Mouse (Mus musculus) liver, embryonic 15.5 days (tissue): Measurements from ENCODE around the gene Plscr2. TPM values are rescaled to one million over a fixed set of nuclear protein-coding genes. Genes with fewer than 3 reads are reported as not detected.

Experiments
- ATAC-seq: fragments of 200-750 bp; cut with Nextera tagmentation; 2 replicates; pipeline ENCODE4 v1.8.0; 2017; ENCODE audit warnings: moderate number of reproducible peaks, mild to moderate bottlenecking, moderate library complexity; ENCODE audit not compliant: insufficient read depth
- H3K27ac ChIP-seq: fragments of 300-500 bp; sonication (generic); replicated peaks from 2 replicates; pipeline ENCODE4 v1.5.1; 2015; ENCODE audit warnings: mild to moderate bottlenecking, inconsistent platforms
- H3K27me3 ChIP-seq: fragments of 300-500 bp; sonication (generic); 2 replicates; pipeline ENCODE4 v1.6.1; 2015; ENCODE audit warnings: mild to moderate bottlenecking, inconsistent platforms
- H3K36me3 ChIP-seq: fragments of 300-500 bp; sonication (generic); replicated peaks from 2 replicates; pipeline ENCODE4 v1.6.1; 2015; ENCODE audit warnings: moderate library complexity, mild to moderate bottlenecking, inconsistent platforms
- H3K4me1 ChIP-seq: fragments of 300-500 bp; sonication (generic); replicated peaks from 2 replicates; pipeline ENCODE4 v1.6.1; 2015; ENCODE audit warnings: inconsistent platforms
- H3K4me2 ChIP-seq: fragments of 300-500 bp; sonication (generic); 2 replicates; pipeline ENCODE4 v1.6.1; 2015; ENCODE audit warnings: moderate library complexity, mild to moderate bottlenecking, inconsistent platforms
- H3K4me3 ChIP-seq: fragments of 300-500 bp; sonication (generic); replicated peaks from 2 replicates; pipeline ENCODE4 v1.5.1; 2015; ENCODE audit warnings: mild to moderate bottlenecking, inconsistent platforms
- H3K9ac ChIP-seq: fragments of 300-500 bp; sonication (generic); 2 replicates; pipeline ENCODE4 v1.6.1; 2015; ENCODE audit warnings: moderate library complexity, mild to moderate bottlenecking, inconsistent platforms
- H3K9me3 ChIP-seq: fragments of 300-500 bp; sonication (generic); replicated peaks from 2 replicates; pipeline ENCODE4 v1.6.1; 2016; ENCODE audit warnings: inconsistent platforms
- WGBS: fragments of 180-500 bp; shearing (Covaris S2); methylation state at CpG from one replicate; pipeline ENCODE4 v1.1.7; 2015; ENCODE audit warnings: mixed read lengths; ENCODE audit not compliant: insufficient replicate concordance; 5-methylcytosine and 5-hydroxymethylcytosine counted together
- polyA plus RNA-seq: library from polyadenylated mRNA; unstranded; fragments of >200 nt; fragmentation: Nextera tagmentation; extraction: Ambion mirVana; gene quantifications from 2 replicates; pipeline ENCODE4 v1.2.1, GENCODE M21; 2015

The Plscr2 gene
- polyA plus RNA-seq, 1 experiment from 2014 or later, result 0.48 TPM

GRCm38 (mm10) chr9:92276360-92276759, 958 bp downstream of the Plscr2 start:
- peak; percentile 28; the same call in 1 of the 2 replicates for ATAC-seq
- WGBS, result 36% methylated on average over 7 of the region's 7 CpGs
- H3K27ac ChIP-seq, result no peak overlapping the region
- no peaks in the 10 kb centered on the region for H3K36me3 ChIP-seq
- H3K9me3 ChIP-seq, result no peaks in the 10 kb centered on the region
- no peak overlapping the region for H3K4me2 ChIP-seq
- no peak overlapping the region for H3K4me3 ChIP-seq
- H3K27me3 ChIP-seq, result no peaks in the 10 kb centered on the region
- peaks cover 28% of the 10 kb centered on the region for H3K4me1 ChIP-seq
- H3K9ac ChIP-seq, result no peak overlapping the region

GRCm38 (mm10) chr9:92280048-92280447, 4.6 kb downstream of the Plscr2 start:
- H3K4me1 ChIP-seq, result peaks cover 12% of the 10 kb centered on the region; the same call in 1 of the 2 replicates
- no peaks in the 10 kb centered on the region for H3K36me3 ChIP-seq
- no peak overlapping the region for H3K27ac ChIP-seq
- H3K9me3 ChIP-seq, result no peaks in the 10 kb centered on the region
- WGBS, result 29% methylated on average over 1 of the region's 1 CpGs
- H3K4me2 ChIP-seq, result no peak overlapping the region
- no peak for ATAC-seq
- no peaks in the 10 kb centered on the region for H3K27me3 ChIP-seq
- no peak overlapping the region for H3K4me3 ChIP-seq
- H3K9ac ChIP-seq, result no peak overlapping the region

GRCm38 (mm10) chr9:92282563-92283171, 7.3 kb downstream of the Plscr2 start:
- H3K9me3 ChIP-seq, result no peaks in the 10 kb centered on the region
- no peak overlapping the region for H3K27ac ChIP-seq
- no peaks in the 10 kb centered on the region for H3K36me3 ChIP-seq
- no peaks in the 10 kb centered on the region for H3K27me3 ChIP-seq
- H3K4me2 ChIP-seq, result no peak overlapping the region
- no peaks in the 10 kb centered on the region for H3K4me1 ChIP-seq
- no peak overlapping the region for H3K4me3 ChIP-seq
- WGBS, result 53% methylated on average over 7 of the region's 7 CpGs
- no peak for ATAC-seq
- H3K9ac ChIP-seq, result no peak overlapping the region

- Histone ChIP-seq H3K4me1 (no peaks in the 10 kb centered on the region), H3K9me3 (no peaks in the 10 kb centered on the region), H3K4me2 (no peak overlapping the region), H3K4me3 (no peak overlapping the region), H3K27me3 (no peaks in the 10 kb centered on the region), H3K9ac (no peak overlapping the region), H3K36me3 (no peaks in the 10 kb centered on the region), H3K27ac (no peak overlapping the region)
- 9% methylated on average over 3 of the region's 3 CpGs for WGBS
- ATAC-seq, result peak; percentile 52; the same call in 1 of the 2 replicates
Observed at GRCm38 (mm10) chr9:92289675-92290074, 14.3 kb downstream of the Plscr2 start.

- H3K27ac ChIP-seq, result no peak overlapping the region
- H3K4me1 ChIP-seq, result no peaks in the 10 kb centered on the region
- no peaks in the 10 kb centered on the region for H3K27me3 ChIP-seq
- H3K9me3 ChIP-seq, result no peaks in the 10 kb centered on the region
- no peak overlapping the region for H3K4me2 ChIP-seq
- H3K36me3 ChIP-seq, result no peaks in the 10 kb centered on the region
- no peak overlapping the region for H3K9ac ChIP-seq
- ATAC-seq, result no peak
- H3K4me3 ChIP-seq, result no peak overlapping the region
- WGBS, result 72% methylated on average over 2 of the region's 2 CpGs
Observed at GRCm38 (mm10) chr9:92292169-92292568, 16.8 kb downstream of the Plscr2 start.

- ATAC-seq, result no peak
- no peak overlapping the region for H3K9ac ChIP-seq
Observed at GRCm38 (mm10) chr9:92292922-92293321, 17.5 kb downstream of the Plscr2 start.

GRCm38 (mm10) chr9:92293560-92294548, 18.5 kb downstream of the Plscr2 start:
- Histone ChIP-seq H3K9ac (no peak overlapping the region), H3K36me3 (no peaks in the 10 kb centered on the region), H3K4me3 (no peak overlapping the region), H3K4me2 (no peak overlapping the region), H3K9me3 (no peaks in the 10 kb centered on the region), H3K27me3 (no peaks in the 10 kb centered on the region), H3K4me1 (no peaks in the 10 kb centered on the region), H3K27ac (no peak overlapping the region)
- no peak for ATAC-seq
- WGBS, result 68% methylated on average over 2 of the region's 2 CpGs

More at GRCm38 (mm10) chr9:92292922-92293321, 17.5 kb downstream of the Plscr2 start:
- H3K27ac ChIP-seq, result no peak overlapping the region
- WGBS, result 61% methylated on average over 3 of the region's 3 CpGs
- H3K27me3 ChIP-seq, result no peaks in the 10 kb centered on the region
- no peaks in the 10 kb centered on the region for H3K4me1 ChIP-seq
- no peaks in the 10 kb centered on the region for H3K9me3 ChIP-seq
- H3K4me2 ChIP-seq, result no peak overlapping the region
- H3K36me3 ChIP-seq, result no peaks in the 10 kb centered on the region
- H3K4me3 ChIP-seq, result no peak overlapping the region

- H3K27me3 ChIP-seq, result no peaks in the 10 kb centered on the region
- H3K9me3 ChIP-seq, result no peaks in the 10 kb centered on the region
- WGBS, result 59% methylated on average over 1 of the region's 1 CpGs
- no peak for ATAC-seq
- no peaks in the 10 kb centered on the region for H3K36me3 ChIP-seq
- no peak overlapping the region for H3K9ac ChIP-seq
- H3K4me3 ChIP-seq, result no peak overlapping the region
- no peak overlapping the region for H3K27ac ChIP-seq
- no peak overlapping the region for H3K4me2 ChIP-seq
- H3K4me1 ChIP-seq, result no peaks in the 10 kb centered on the region
Observed at GRCm38 (mm10) chr9:92298288-92298687, 22.9 kb downstream of the Plscr2 start.

- Histone ChIP-seq H3K4me1 (no peaks in the 10 kb centered on the region), H3K4me2 (no peak overlapping the region), H3K36me3 (no peaks in the 10 kb centered on the region), H3K9ac (no peak overlapping the region), H3K27me3 (no peaks in the 10 kb centered on the region), H3K4me3 (no peak overlapping the region), H3K27ac (no peak overlapping the region), H3K9me3 (no peaks in the 10 kb centered on the region)
- WGBS, result 14% methylated on average over 3 of the region's 3 CpGs
- no peak for ATAC-seq
Observed at GRCm38 (mm10) chr9:92301213-92301612, 25.8 kb downstream of the Plscr2 start.

- H3K9ac ChIP-seq, result no peak overlapping the region
- H3K4me2 ChIP-seq, result no peak overlapping the region
- ATAC-seq, result no peak
- 64% methylated on average over 8 of the region's 8 CpGs for WGBS
- no peaks in the 10 kb centered on the region for H3K9me3 ChIP-seq
- H3K4me3 ChIP-seq, result no peak overlapping the region
- H3K27ac ChIP-seq, result no peak overlapping the region
- H3K36me3 ChIP-seq, result no peaks in the 10 kb centered on the region
- H3K27me3 ChIP-seq, result no peaks in the 10 kb centered on the region
- H3K4me1 ChIP-seq, result no peaks in the 10 kb centered on the region
Observed at GRCm38 (mm10) chr9:92305075-92305474, 29.7 kb downstream of the Plscr2 start.

- Histone ChIP-seq H3K4me1 (no peaks in the 10 kb centered on the region), H3K36me3 (no peaks in the 10 kb centered on the region), H3K4me3 (no peak overlapping the region), H3K27me3 (no peaks in the 10 kb centered on the region), H3K9me3 (no peaks in the 10 kb centered on the region), H3K27ac (no peak overlapping the region), H3K4me2 (no peak overlapping the region), H3K9ac (no peak overlapping the region)
- ATAC-seq, result no peak
- WGBS, result 68% methylated on average over 8 of the region's 8 CpGs
Observed at GRCm38 (mm10) chr9:92305620-92306220, 30.3 kb downstream of the Plscr2 start.
